Mouse (Mus musculus): ENCODE data around the gene Setd5.

Gene Setd5

GRCm38 (mm10) chr6:113141389-113142094, 64.4 kb downstream of the Setd5 start:
- no peak for DNase-seq

GRCm38 (mm10) chr6:113144764-113145163, 67.6 kb downstream of the Setd5 start:
- DNase-seq, result no peak

- DNase-seq, result no peak
Observed at GRCm38 (mm10) chr6:113145249-113145648, 68.1 kb downstream of the Setd5 start.

GRCm38 (mm10) chr6:113154071-113154470, 76.9 kb downstream of the Setd5 start:
- no peak for DNase-seq

GRCm38 (mm10) chr6:113154886-113155285, 77.7 kb downstream of the Setd5 start:
- no peak for DNase-seq

- DNase-seq, result no peak
Observed at GRCm38 (mm10) chr6:113156064-113156463, 78.9 kb downstream of the Setd5 start.

- no peak for DNase-seq
Observed at GRCm38 (mm10) chr6:113160106-113160505, 82.9 kb downstream of the Setd5 start.

- DNase-seq, result peak; percentile 63 to 77
Observed at GRCm38 (mm10) chr6:113161982-113162381, 84.8 kb downstream of the Setd5 start.

- DNase-seq, result no peak
Observed at GRCm38 (mm10) chr6:113163513-113163912, 86.3 kb downstream of the Setd5 start.

- DNase-seq, result peak; percentile 58 to 66
Observed at GRCm38 (mm10) chr6:113166661-113167251, 89.6 kb downstream of the Setd5 start.

GRCm38 (mm10) chr6:113168316-113168975, 91.3 kb downstream of the Setd5 start:
- no peak for DNase-seq

- DNase-seq, result no peak
Observed at GRCm38 (mm10) chr6:113169852-113170251, 92.7 kb downstream of the Setd5 start.

- no peak for DNase-seq
Observed at GRCm38 (mm10) chr6:113170651-113171050, 93.5 kb downstream of the Setd5 start.

GRCm38 (mm10) chr6:113172011-113172410, 94.8 kb downstream of the Setd5 start:
- no peak for DNase-seq

GRCm38 (mm10) chr6:113172568-113172967, 95.4 kb downstream of the Setd5 start:
- peak; percentile 56 to 64 for DNase-seq

- no peak for DNase-seq
Observed at GRCm38 (mm10) chr6:113175469-113175868, 98.3 kb downstream of the Setd5 start.

GRCm38 (mm10) chr6:113176613-113177012, 99.4 kb downstream of the Setd5 start:
- no peak for DNase-seq

- DNase-seq, result peak in 1 of 2 experiments; percentile 44
Observed at GRCm38 (mm10) chr6:113178286-113179194, 101.4 kb downstream of the Setd5 start.

GRCm38 (mm10) chr6:113179195-113179733, 102.1 kb downstream of the Setd5 start:
- DNase-seq, result no peak

GRCm38 (mm10) chr6:113184163-113184562, 107.0 kb downstream of the Setd5 start:
- no peak for DNase-seq

GRCm38 (mm10) chr6:113184866-113185525, 107.8 kb downstream of the Setd5 start:
- DNase-seq, result no peak

Measured in cerebellum, adult 18-20 months (tissue).